Mouse (Mus musculus): Measurements from ENCODE around the gene Gm49711. TPM values are rescaled to one million over a fixed set of nuclear protein-coding genes. Genes with fewer than 3 reads are reported as not detected.

Gm49711 gene
- polyA plus RNA-seq, 1 experiment, result 0.08 TPM

GRCm38 (mm10) chr16:92060213-92060612 lies 2.1 kb downstream of the Gm49711 start:
- peaks cover 5% of the 10 kb centered on the region; the same call in 1 of the 2 replicates for H3K4me1 ChIP-seq (ENCODE audit: control insufficient read depth, insufficient read depth, low read length)
- no peak overlapping the region for H3K27ac ChIP-seq (ENCODE audit: insufficient read depth, low read length)
- TF ChIP-seq POLR2A (IDR thresholded peaks at IDR 0.05; ENCODE audit: extremely low read depth, insufficient read depth, low read length) (no peak), CTCF (IDR thresholded peaks at IDR 0.05; ENCODE audit: extremely low read depth, insufficient read depth, low read length) (no peak)
- H3K4me3 ChIP-seq (ENCODE audit: insufficient read depth, low read length), result peak overlapping the region; percentile 57

- TF ChIP-seq POLR2A (IDR thresholded peaks at IDR 0.05; ENCODE audit: extremely low read depth, insufficient read depth, low read length) (no peak), CTCF (IDR thresholded peaks at IDR 0.05; ENCODE audit: extremely low read depth, insufficient read depth, low read length) (no peak)
- Histone ChIP-seq H3K4me1 (ENCODE audit: control insufficient read depth, insufficient read depth, low read length) (peaks cover 5% of the 10 kb centered on the region; the same call in 1 of the 2 replicates), H3K27ac (ENCODE audit: insufficient read depth, low read length) (no peak overlapping the region), H3K4me3 (ENCODE audit: insufficient read depth, low read length) (no peak overlapping the region)
Measured at GRCm38 (mm10) chr16:92061586-92061985, 3.5 kb downstream of the Gm49711 start.

GRCm38 (mm10) chr16:92062832-92063231 lies 4.7 kb downstream of the Gm49711 start:
- H3K4me1 ChIP-seq (ENCODE audit: control insufficient read depth, insufficient read depth, low read length), result peaks cover 5% of the 10 kb centered on the region; the same call in 1 of the 2 replicates
- no peak overlapping the region for H3K27ac ChIP-seq (ENCODE audit: insufficient read depth, low read length)
- no peak for TF ChIP-seq POLR2A (IDR thresholded peaks at IDR 0.05; ENCODE audit: extremely low read depth, insufficient read depth, low read length)
- no peak overlapping the region for H3K4me3 ChIP-seq (ENCODE audit: insufficient read depth, low read length)

- no peak overlapping the region for H3K27ac ChIP-seq (ENCODE audit: insufficient read depth, low read length)
- peaks cover 5% of the 10 kb centered on the region; the same call in 1 of the 2 replicates for H3K4me1 ChIP-seq (ENCODE audit: control insufficient read depth, insufficient read depth, low read length)
- no peak overlapping the region for H3K4me3 ChIP-seq (ENCODE audit: insufficient read depth, low read length)
- TF ChIP-seq POLR2A (IDR thresholded peaks at IDR 0.05; ENCODE audit: extremely low read depth, insufficient read depth, low read length) (no peak), CTCF (IDR thresholded peaks at IDR 0.05; ENCODE audit: extremely low read depth, insufficient read depth, low read length) (no peak)
Measured at GRCm38 (mm10) chr16:92064801-92065200, 6.7 kb downstream of the Gm49711 start.

- TF ChIP-seq POLR2A (IDR thresholded peaks at IDR 0.05; ENCODE audit: extremely low read depth, insufficient read depth, low read length) (no peak), CTCF (IDR thresholded peaks at IDR 0.05; ENCODE audit: extremely low read depth, insufficient read depth, low read length) (no peak)
- peaks cover 3% of the 10 kb centered on the region; the same call in 1 of the 2 replicates for H3K4me1 ChIP-seq (ENCODE audit: control insufficient read depth, insufficient read depth, low read length)
- H3K27ac ChIP-seq (ENCODE audit: insufficient read depth, low read length), result no peak overlapping the region
- H3K4me3 ChIP-seq (ENCODE audit: insufficient read depth, low read length), result no peak overlapping the region
Measured at GRCm38 (mm10) chr16:92070338-92070737, 12.2 kb downstream of the Gm49711 start.

GRCm38 (mm10) chr16:92076797-92077196 lies 18.7 kb downstream of the Gm49711 start:
- H3K4me3 ChIP-seq (ENCODE audit: insufficient read depth, low read length), result no peak overlapping the region
- no peak overlapping the region for H3K27ac ChIP-seq (ENCODE audit: insufficient read depth, low read length)
- TF ChIP-seq POLR2A (IDR thresholded peaks at IDR 0.05; ENCODE audit: extremely low read depth, insufficient read depth, low read length) (no peak), CTCF (IDR thresholded peaks at IDR 0.05; ENCODE audit: extremely low read depth, insufficient read depth, low read length) (no peak)
- no peaks in the 10 kb centered on the region; the same call in 1 of the 2 replicates for H3K4me1 ChIP-seq (ENCODE audit: control insufficient read depth, insufficient read depth, low read length)

- H3K4me3 ChIP-seq (ENCODE audit: insufficient read depth, low read length), result no peak overlapping the region
- TF ChIP-seq POLR2A (IDR thresholded peaks at IDR 0.05; ENCODE audit: extremely low read depth, insufficient read depth, low read length) (no peak), CTCF (IDR thresholded peaks at IDR 0.05; ENCODE audit: extremely low read depth, insufficient read depth, low read length) (no peak)
- H3K4me1 ChIP-seq (ENCODE audit: control insufficient read depth, insufficient read depth, low read length), result peaks cover 2% of the 10 kb centered on the region
- no peak overlapping the region for H3K27ac ChIP-seq (ENCODE audit: insufficient read depth, low read length)
Measured at GRCm38 (mm10) chr16:92083771-92084453, 25.8 kb downstream of the Gm49711 start.

- H3K4me3 ChIP-seq (ENCODE audit: insufficient read depth, low read length), result no peak overlapping the region
- no peak overlapping the region for H3K27ac ChIP-seq (ENCODE audit: insufficient read depth, low read length)
- peaks cover 2% of the 10 kb centered on the region; the same call in 1 of the 2 replicates for H3K4me1 ChIP-seq (ENCODE audit: control insufficient read depth, insufficient read depth, low read length)
- TF ChIP-seq POLR2A (IDR thresholded peaks at IDR 0.05; ENCODE audit: extremely low read depth, insufficient read depth, low read length) (no peak), CTCF (IDR thresholded peaks at IDR 0.05; ENCODE audit: extremely low read depth, insufficient read depth, low read length) (no peak)
Measured at GRCm38 (mm10) chr16:92089225-92089624, 31.1 kb downstream of the Gm49711 start.

- H3K4me3 ChIP-seq (ENCODE audit: insufficient read depth, low read length), result no peak overlapping the region
- TF ChIP-seq CTCF (IDR thresholded peaks at IDR 0.05; ENCODE audit: extremely low read depth, insufficient read depth, low read length), result no peak
- TF ChIP-seq POLR2A (IDR thresholded peaks at IDR 0.05; ENCODE audit: extremely low read depth, insufficient read depth, low read length), result no peak
- no peak overlapping the region for H3K27ac ChIP-seq (ENCODE audit: insufficient read depth, low read length)
- H3K4me1 ChIP-seq (ENCODE audit: control insufficient read depth, insufficient read depth, low read length), result no peaks in the 10 kb centered on the region
Measured at GRCm38 (mm10) chr16:92091876-92092275, 33.8 kb downstream of the Gm49711 start.

- H3K4me1 ChIP-seq (ENCODE audit: control insufficient read depth, insufficient read depth, low read length), result peaks cover 2% of the 10 kb centered on the region
- TF ChIP-seq POLR2A (IDR thresholded peaks at IDR 0.05; ENCODE audit: extremely low read depth, insufficient read depth, low read length), result no peak
- TF ChIP-seq CTCF (IDR thresholded peaks at IDR 0.05; ENCODE audit: extremely low read depth, insufficient read depth, low read length), result no peak
- no peak overlapping the region for H3K4me3 ChIP-seq (ENCODE audit: insufficient read depth, low read length)
- no peak overlapping the region for H3K27ac ChIP-seq (ENCODE audit: insufficient read depth, low read length)
Measured at GRCm38 (mm10) chr16:92098351-92099051, 40.4 kb downstream of the Gm49711 start.

Measured in cortical plate, adult 2 months (tissue).